Mouse (Mus musculus): Measurements from ENCODE around the gene Acvr1. TPM values are rescaled to one million over a fixed set of nuclear protein-coding genes. Genes with fewer than 3 reads are reported as not detected.

Gene Acvr1
- total RNA-seq, 2 experiments from 2014 or later: 0.92 TPM; not detected in 1

- ATAC-seq (replicated peaks; ENCODE audit: low FRiP score, low TSS enrichment, poor library complexity, severe bottlenecking): no peak
Measured at GRCm38 (mm10) chr2:58354389-58354788, 212.6 kb downstream of the Acvr1 start.

GRCm38 (mm10) chr2:58352846-58353245, 214.1 kb downstream of the Acvr1 start:
- ATAC-seq (replicated peaks; ENCODE audit: low FRiP score, low TSS enrichment, poor library complexity, severe bottlenecking): no peak

GRCm38 (mm10) chr2:58350657-58351056, 216.3 kb downstream of the Acvr1 start:
- ATAC-seq (replicated peaks; ENCODE audit: low FRiP score, low TSS enrichment, poor library complexity, severe bottlenecking): no peak

Other genes with a start within 250 kb of the Acvr1 start
- gene Acvr1c, start 209.3 kb downstream of the Acvr1 start, total RNA-seq (2014; fragmentation: Nextera tagmentation): not detected in 2 replicates
- not detected in 2 replicates for gene Acvr1c, start 209.3 kb downstream of the Acvr1 start, total RNA-seq (2017)
- gene Gm17409, start 97.0 kb downstream of the Acvr1 start, total RNA-seq (2014; fragmentation: Nextera tagmentation): not detected in 2 replicates
- gene Gm17409, start 97.0 kb downstream of the Acvr1 start, total RNA-seq (2017): not detected in 2 replicates
- not detected in 2 replicates for gene Upp2, start 141 bp upstream of the Acvr1 start, total RNA-seq (2014; fragmentation: Nextera tagmentation)
- gene Upp2, start 141 bp upstream of the Acvr1 start, total RNA-seq (2017): not detected in 2 replicates